Mouse (Mus musculus) limb, embryonic 13.5 days (tissue): Measurements from ENCODE around the gene Rac3. TPM values are rescaled to one million over a fixed set of nuclear protein-coding genes. Genes with fewer than 3 reads are reported as not detected.

Experiments
- ATAC-seq: fragments of 200-750 bp; cut with Nextera tagmentation; 2 replicates; pipeline ENCODE4 v1.8.0; 2017; ENCODE audit warnings: low read depth, moderate number of reproducible peaks, moderate TSS enrichment; ENCODE audit not compliant: low FRiP score
- H3K27ac ChIP-seq: fragments of 300-500 bp; sonication (generic); 2 replicates; pipeline ENCODE4 v1.5.1; 2015; ENCODE audit warnings: inconsistent platforms, mild to moderate bottlenecking, moderate library complexity
- H3K27me3 ChIP-seq: fragments of 300-500 bp; sonication (generic); 2 replicates; pipeline ENCODE4 v1.6.1; 2015; ENCODE audit warnings: mild to moderate bottlenecking, inconsistent platforms
- H3K36me3 ChIP-seq: fragments of 300-500 bp; sonication (generic); 2 replicates; pipeline ENCODE4 v1.6.1; 2015; ENCODE audit warnings: inconsistent platforms, mild to moderate bottlenecking, moderate library complexity
- H3K4me1 ChIP-seq: fragments of 300-500 bp; sonication (generic); 2 replicates; pipeline ENCODE4 v1.6.1; 2015; ENCODE audit warnings: inconsistent platforms
- H3K4me2 ChIP-seq: fragments of 300-500 bp; sonication (generic); replicated peaks from 2 replicates; pipeline ENCODE4 v1.6.1; 2015; ENCODE audit warnings: inconsistent platforms, mild to moderate bottlenecking, moderate library complexity
- H3K4me3 ChIP-seq: fragments of 300-500 bp; sonication (generic); 2 replicates; pipeline ENCODE4 v1.5.1; 2015; ENCODE audit warnings: moderate library complexity, mild to moderate bottlenecking, inconsistent platforms
- H3K9ac ChIP-seq: fragments of 300-500 bp; sonication (generic); 2 replicates; pipeline ENCODE4 v1.6.1; 2015; ENCODE audit warnings: mild to moderate bottlenecking, inconsistent platforms
- H3K9me3 ChIP-seq: fragments of 300-500 bp; sonication (generic); 2 replicates; pipeline ENCODE4 v1.6.1; 2016; ENCODE audit warnings: inconsistent platforms
- WGBS: fragments of 180-500 bp; shearing (Covaris S2); methylation state at CpG from one replicate; pipeline ENCODE4 v1.1.7; 2015; 5-methylcytosine and 5-hydroxymethylcytosine counted together
- polyA plus RNA-seq: library from polyadenylated mRNA; unstranded; fragments of >200 nt; fragmentation: Nextera tagmentation; extraction: Ambion mirVana; gene quantifications from 2 replicates; pipeline ENCODE4 v1.2.1, GENCODE M21; 2015

Rac3 gene
- polyA plus RNA-seq, 1 experiment from 2014 or later: 70.5 TPM

DNA sequence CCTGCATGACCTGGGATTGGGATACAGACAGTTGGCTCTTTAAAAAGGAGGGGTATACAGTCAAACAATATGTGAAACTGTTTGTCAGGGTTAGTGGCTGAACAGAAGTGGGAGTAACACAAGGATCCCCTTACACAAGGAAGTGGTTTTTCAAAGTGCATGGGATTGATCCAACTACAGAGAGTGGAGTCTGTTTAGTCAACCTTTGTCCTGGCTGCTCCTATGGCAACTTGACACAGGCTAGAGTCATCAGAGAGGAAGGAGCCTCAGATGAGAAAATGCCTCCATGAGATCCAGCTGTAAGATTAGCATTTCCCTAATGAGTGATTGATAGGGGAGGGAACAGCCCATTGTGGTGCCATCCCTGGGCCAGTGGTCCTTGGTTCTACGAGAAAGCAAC is 46.9 kb downstream of the Rac3 start:
- H3K27me3 ChIP-seq: peaks cover 7% of the 10 kb centered on the region; the same call in 1 of the 2 replicates
- ATAC-seq: no peak
- no peak overlapping the region for H3K27ac ChIP-seq
- H3K4me1 ChIP-seq: no peaks in the 10 kb centered on the region
- no peak overlapping the region for H3K9ac ChIP-seq
- H3K9me3 ChIP-seq: no peaks in the 10 kb centered on the region
- H3K4me2 ChIP-seq: no peak overlapping the region
- H3K4me3 ChIP-seq: no peak overlapping the region
- no peaks in the 10 kb centered on the region for H3K36me3 ChIP-seq
- WGBS: 77% methylated on average over 1 of the region's 1 CpGs

DNA sequence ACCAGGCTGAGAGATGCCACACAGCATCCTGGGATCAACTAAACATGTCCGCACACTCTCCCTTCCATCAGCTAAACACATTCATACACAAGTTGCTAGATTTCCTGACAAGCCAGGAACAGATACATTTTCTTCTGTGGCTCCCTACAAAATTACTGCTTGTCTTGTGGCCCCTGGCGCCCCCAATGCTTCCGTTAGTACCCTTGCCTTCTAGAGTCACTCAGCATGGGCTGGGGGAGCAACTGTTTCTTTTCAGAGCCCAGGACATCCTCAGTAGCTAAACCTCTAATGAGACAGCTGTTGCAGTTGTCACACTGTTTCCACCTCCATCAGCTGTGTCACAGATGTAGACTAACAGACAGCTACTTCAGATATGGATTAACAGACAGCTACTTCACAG is 51.5 kb downstream of the Rac3 start:
- WGBS: 79% methylated on average over 3 of the region's 3 CpGs
- 0 out of 2 replicates have a peak, but pooled peaks cover 8% of the 10 kb centered on the region for H3K4me1 ChIP-seq
- H3K27me3 ChIP-seq: 0 out of 2 replicates have a peak, but pooled peaks cover 3% of the 10 kb centered on the region
- no peak overlapping the region for H3K27ac ChIP-seq
- ATAC-seq: no peak
- no peaks in the 10 kb centered on the region for H3K36me3 ChIP-seq
- no peaks in the 10 kb centered on the region for H3K9me3 ChIP-seq
- no peak overlapping the region for H3K4me2 ChIP-seq
- H3K9ac ChIP-seq: no peak overlapping the region
- no peak overlapping the region for H3K4me3 ChIP-seq

Other genes with a start within 250 kb of the Rac3 start
- gene Mrpl12, start 236.9 kb upstream of the Rac3 start, polyA plus RNA-seq: 120 and 124 TPM in 2 replicates
- 46.8 and 49.0 TPM in 2 replicates for gene Slc25a10, start 229.6 kb upstream of the Rac3 start, polyA plus RNA-seq
- 6.3 and 7.3 TPM in 2 replicates for gene Gcgr, start 190.8 kb upstream of the Rac3 start, polyA plus RNA-seq
- 245 TPM in 2 replicates for gene Mcrip1, start 171.7 kb upstream of the Rac3 start, polyA plus RNA-seq
- 0.59 and 0.94 TPM in 2 replicates for gene Ppp1r27, start 170.3 kb upstream of the Rac3 start, polyA plus RNA-seq
- 775 and 791 TPM in 2 replicates for gene P4hb, start 148.2 kb upstream of the Rac3 start, polyA plus RNA-seq
- 530 and 555 TPM in 2 replicates for gene Arhgdia, start 139.8 kb upstream of the Rac3 start, polyA plus RNA-seq
- gene Alyref, start 123.1 kb upstream of the Rac3 start, polyA plus RNA-seq: 480 and 508 TPM in 2 replicates
- 217 and 222 TPM in 2 replicates for gene Anapc11, start 123.0 kb upstream of the Rac3 start, polyA plus RNA-seq
- gene Npb, start 113.0 kb upstream of the Rac3 start, polyA plus RNA-seq: 2.3 and 2.8 TPM in 2 replicates
- gene Pcyt2, start 103.5 kb upstream of the Rac3 start, polyA plus RNA-seq: 150 and 153 TPM in 2 replicates
- 25.6 and 28.8 TPM in 2 replicates for gene Sirt7, start 96.2 kb upstream of the Rac3 start, polyA plus RNA-seq
- 27.0 and 28.9 TPM in 2 replicates for gene Mafg, start 87.9 kb upstream of the Rac3 start, polyA plus RNA-seq
- 43.7 and 45.6 TPM in 2 replicates for gene Pycr1, start 77.7 kb upstream of the Rac3 start, polyA plus RNA-seq
- gene Myadml2, start 73.3 kb upstream of the Rac3 start, polyA plus RNA-seq: 0.36 and 1.3 TPM in 2 replicates
- gene Notum, start 60.3 kb upstream of the Rac3 start, polyA plus RNA-seq: 4.3 and 6.5 TPM in 2 replicates
- 128 and 129 TPM in 2 replicates for gene Aspscr1, start 48.5 kb upstream of the Rac3 start, polyA plus RNA-seq
- 139 and 145 TPM in 2 replicates for gene Cenpx, start 7.7 kb upstream of the Rac3 start, polyA plus RNA-seq
- 66.2 and 75.4 TPM in 2 replicates for gene Lrrc45, start 7.5 kb upstream of the Rac3 start, polyA plus RNA-seq
- gene Dcxr, start 5.8 kb downstream of the Rac3 start, polyA plus RNA-seq: 15.6 and 16.2 TPM in 2 replicates
- gene Cbr2, start 10.6 kb downstream of the Rac3 start, polyA plus RNA-seq: 7.7 and 10.1 TPM in 2 replicates
- 4.5 and 4.9 TPM in 2 replicates for gene Hmga1b, start 41.3 kb downstream of the Rac3 start, polyA plus RNA-seq
- gene Rfng, start 62.7 kb downstream of the Rac3 start, polyA plus RNA-seq: 43.8 and 48.4 TPM in 2 replicates
- 240 and 241 TPM in 2 replicates for gene Gps1, start 62.8 kb downstream of the Rac3 start, polyA plus RNA-seq
- gene Dus1l, start 74.9 kb downstream of the Rac3 start, polyA plus RNA-seq: 66.6 TPM in 2 replicates
- gene Fasn, start 103.1 kb downstream of the Rac3 start, polyA plus RNA-seq: 49.8 and 53.9 TPM in 2 replicates
- gene Ccdc57, start 211.4 kb downstream of the Rac3 start, polyA plus RNA-seq: 6.4 TPM in 2 replicates
- 84.1 and 94.1 TPM in 2 replicates for gene Slc16a3, start 227.0 kb downstream of the Rac3 start, polyA plus RNA-seq